In the genomic region with DNA sequence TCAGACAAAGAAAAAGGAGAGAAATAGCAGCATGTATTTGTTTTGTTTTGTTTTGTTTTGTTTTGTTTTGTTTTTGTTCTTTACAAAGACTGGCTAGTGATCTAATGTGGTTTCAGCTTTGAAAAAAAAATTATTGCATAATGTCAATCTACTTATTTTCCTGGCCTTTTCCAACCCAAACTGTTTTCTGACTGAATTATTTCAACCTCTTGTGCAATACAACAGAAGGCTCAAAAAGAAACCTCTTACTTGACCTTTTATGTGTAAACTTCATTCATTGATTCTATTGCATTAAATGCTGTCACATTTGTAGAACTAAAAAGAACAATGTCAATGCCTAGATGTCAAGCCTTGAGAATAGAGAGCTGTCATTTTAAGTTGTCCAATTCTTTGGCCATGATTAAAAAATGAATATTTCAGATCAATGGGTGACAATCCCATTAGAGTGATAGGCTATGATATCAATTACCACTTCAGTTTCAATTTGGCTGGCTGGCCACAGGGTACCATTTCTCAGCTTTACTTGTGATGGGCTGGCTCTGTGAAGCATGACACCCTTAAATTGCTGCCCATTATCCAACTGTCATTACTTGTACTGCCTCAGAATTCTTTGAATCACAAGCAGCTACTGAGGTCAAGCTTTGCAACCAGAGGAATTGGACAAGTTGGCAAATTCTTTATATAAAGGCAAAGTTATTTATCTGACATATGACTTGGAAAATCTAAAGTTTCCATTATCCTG, we compare ENCODE assay signal across 26 mouse cellular contexts. TPM values are rescaled to one million over a fixed set of nuclear protein-coding genes. Genes with fewer than 3 reads are reported as not detected.
DNase-seq lines count a peak whose midpoint lies in the region; ATAC-seq and TF ChIP-seq lines count a peak whose summit lies in the region.
"Had no signal": no experiment of that assay in that cellular context is flagged by ENCODE, and none has a peak within 500 bp of the region (broad histone marks: within the 10 kb centered on the region; RNA-seq: fewer than 3 reads in every experiment).

No protein-coding gene starts in this region.

- no peak overlapping the region for H3K4me3 ChIP-seq in liver, postnatal 0 days (ENCODE audit: low read depth, low read length)
- no peak overlapping the region for H3K4me3 ChIP-seq in liver, embryonic 11.5 days (ENCODE audit: low read depth, low read length)
- H3K4me3 ChIP-seq: embryonic facial prominence, embryonic 13.5 days; forebrain, embryonic 12.5 days; heart, embryonic 12.5 days; hindbrain, embryonic 15.5 days had no signal

- H3K4me2 ChIP-seq in liver, postnatal 0 days (ENCODE audit: low read depth, low read length), result no peak overlapping the region
- H3K4me2 ChIP-seq in liver, embryonic 11.5 days, result no peak overlapping the region
- H3K4me2 ChIP-seq: embryonic facial prominence, embryonic 13.5 days; forebrain, embryonic 12.5 days; heart, embryonic 12.5 days; hindbrain, embryonic 15.5 days had no signal

- TF ChIP-seq CTCF in liver, postnatal 0 days (IDR thresholded peaks at IDR 0.05; ENCODE audit: low read depth), result no peak

- no peaks in the 10 kb centered on the region for H3K9me3 ChIP-seq in liver, postnatal 0 days (ENCODE audit: low read length)
- no peaks in the 10 kb centered on the region for H3K9me3 ChIP-seq in liver, embryonic 11.5 days (ENCODE audit: control insufficient read depth, low read length)
- H3K9me3 ChIP-seq: embryonic facial prominence, embryonic 13.5 days; forebrain, embryonic 12.5 days; heart, embryonic 12.5 days; hindbrain, embryonic 15.5 days had no signal

- no peak overlapping the region for H3K27ac ChIP-seq in liver, postnatal 0 days (ENCODE audit: low read depth)
- H3K27ac ChIP-seq in liver, embryonic 11.5 days (ENCODE audit: low read depth, low read length), result no peak overlapping the region
- H3K27ac ChIP-seq: embryonic facial prominence, embryonic 13.5 days; forebrain, embryonic 12.5 days; hindbrain, embryonic 15.5 days had no signal

- no peak for ATAC-seq in liver, postnatal 0 days
- ATAC-seq in liver, embryonic 11.5 days (replicated peaks; ENCODE audit: low FRiP score), result no peak
- ATAC-seq in granulocyte monocyte progenitor cell, adult 5-6 weeks (replicated peaks; ENCODE audit: poor library complexity, severe bottlenecking), result 0 out of 2 replicates have a peak, but pooled peaks have one; percentile 33
- ATAC-seq: forebrain, embryonic 16.5 days; intestine, embryonic 16.5 days had no signal

- H3K4me1 ChIP-seq in liver, postnatal 0 days (ENCODE audit: insufficient read depth), result no peaks in the 10 kb centered on the region
- no peaks in the 10 kb centered on the region for H3K4me1 ChIP-seq in liver, embryonic 11.5 days (replicated peaks; ENCODE audit: control insufficient read depth, insufficient read depth, low read length)
- H3K4me1 ChIP-seq: embryonic facial prominence, embryonic 13.5 days; forebrain, embryonic 12.5 days; heart, embryonic 12.5 days; hindbrain, embryonic 15.5 days had no signal

- TF ChIP-seq EP300 in liver, postnatal 0 days (IDR thresholded peaks at IDR 0.05; ENCODE audit: low read depth), result 0 out of 2 replicates have a peak, but pooled peaks have one; percentile 30

- DNase-seq in embryo, embryonic 10 days (ENCODE audit: low spot score), result peak; percentile 52
- no peak for DNase-seq in embryo, embryonic 11 days
- no peak for DNase-seq in liver, postnatal 0 days
- DNase-seq in liver, embryonic 11.5 days (ENCODE audit: low spot score), result no peak
- DNase-seq in 416B (ENCODE audit: low read depth), result peak; percentile 46
- DNase-seq in testis, postnatal 14 days (ENCODE audit: low spot score), result no peak
- DNase-seq: adrenal gland, postnatal 14 days; cerebellum, adult 11-12 months; cerebellum, adult 9-10 months; cerebellum, postnatal 36 days; gastrocnemius, postnatal 14 days; heart, postnatal 36 days had no signal

- H3K36me3 ChIP-seq in liver, postnatal 0 days (replicated peaks; ENCODE audit: insufficient read depth, low read length), result no peaks in the 10 kb centered on the region
- no peaks in the 10 kb centered on the region for H3K36me3 ChIP-seq in liver, embryonic 11.5 days (ENCODE audit: control insufficient read depth, insufficient read depth, low read length)
- H3K36me3 ChIP-seq: hindbrain, embryonic 15.5 days had no signal

- no peak overlapping the region for H3K9ac ChIP-seq in liver, postnatal 0 days (replicated peaks)
- no peak overlapping the region for H3K9ac ChIP-seq in liver, embryonic 11.5 days (ENCODE audit: low read depth, low read length)
- H3K9ac ChIP-seq: embryonic facial prominence, embryonic 13.5 days; forebrain, embryonic 12.5 days; heart, embryonic 12.5 days; hindbrain, embryonic 15.5 days had no signal

- H3K27me3 ChIP-seq in liver, postnatal 0 days (ENCODE audit: insufficient read depth, low read length), result no peaks in the 10 kb centered on the region
- H3K27me3 ChIP-seq in liver, embryonic 11.5 days (replicated peaks; ENCODE audit: control insufficient read depth, insufficient read depth, low read length), result no peaks in the 10 kb centered on the region
- H3K27me3 ChIP-seq: embryonic facial prominence, embryonic 13.5 days; forebrain, embryonic 12.5 days; heart, embryonic 12.5 days; hindbrain, embryonic 15.5 days had no signal

RNA-seq across cellular contexts. Expression of a gene that starts 15.7 kb away (rescaled TPM):
- 6.9 and 7.0 TPM in 2 replicates for polyA plus RNA-seq in liver, postnatal 0 days (2015; fragmentation: Nextera tagmentation; extraction: Ambion mirVana)
- polyA plus RNA-seq in liver, embryonic 11.5 days (2014; fragmentation: Nextera tagmentation; extraction: Ambion mirVana), result 23.0 and 23.3 TPM in 2 replicates
- total RNA-seq in granulocyte monocyte progenitor cell, adult 5-6 weeks (2014; fragmentation: Nextera tagmentation), result 5.3 and 14.2 TPM in 2 replicates
- 24.6 and 37.7 TPM in 2 replicates for total RNA-seq in granulocyte monocyte progenitor cell, adult 5-6 weeks (2017)

RNA-seq across cellular contexts. Expression of a gene that starts 44.7 kb away (rescaled TPM):
- 0.14 and 0.21 TPM in 2 replicates for polyA plus RNA-seq in liver, postnatal 0 days (2015; fragmentation: Nextera tagmentation; extraction: Ambion mirVana)
- not detected in 2 replicates for polyA plus RNA-seq in liver, embryonic 11.5 days (2014; fragmentation: Nextera tagmentation; extraction: Ambion mirVana)
- total RNA-seq in granulocyte monocyte progenitor cell, adult 5-6 weeks (2014; fragmentation: Nextera tagmentation), result not detected in 2 replicates
- total RNA-seq in granulocyte monocyte progenitor cell, adult 5-6 weeks (2017), result not detected in 2 replicates
- total RNA-seq: adrenal gland, adult 18-20 months; adrenal gland, postnatal 14 days; gastrocnemius, postnatal 14 days; heart, adult 8-10 months; heart, postnatal 36 days; MEL had no signal
- polyA plus RNA-seq: C2C12; embryonic facial prominence, embryonic 13.5 days; forebrain, embryonic 16.5 days; frontal cortex, adult 2 months; gonadal fat pad, adult 2 months; heart, embryonic 12.5 days; heart, embryonic 16.5 days; intestine, embryonic 16.5 days had no signal

RNA-seq across cellular contexts. Expression of a gene that starts 53.6 kb away (rescaled TPM):
- polyA plus RNA-seq in liver, postnatal 0 days (2015; fragmentation: Nextera tagmentation; extraction: Ambion mirVana), result 10.3 and 12.5 TPM in 2 replicates
- polyA plus RNA-seq in liver, embryonic 11.5 days (2014; fragmentation: Nextera tagmentation; extraction: Ambion mirVana), result 17.2 and 17.6 TPM in 2 replicates
- 100 and 126 TPM in 2 replicates for total RNA-seq in granulocyte monocyte progenitor cell, adult 5-6 weeks (2014; fragmentation: Nextera tagmentation)
- total RNA-seq in granulocyte monocyte progenitor cell, adult 5-6 weeks (2017), result 46.1 and 58.8 TPM in 2 replicates

Comparison
In these comparisons a context has a peak if more than half of its experiments do, and no peak if none do; other contexts are left out.
1. DNase-seq: peak in embryo, embryonic 10 days (single experiment) and 416B (single experiment); none in embryo, embryonic 11 days (single experiment), liver, postnatal 0 days (single experiment), liver, embryonic 11.5 days (single experiment) and testis, postnatal 14 days (single experiment).